In the genomic region with DNA sequence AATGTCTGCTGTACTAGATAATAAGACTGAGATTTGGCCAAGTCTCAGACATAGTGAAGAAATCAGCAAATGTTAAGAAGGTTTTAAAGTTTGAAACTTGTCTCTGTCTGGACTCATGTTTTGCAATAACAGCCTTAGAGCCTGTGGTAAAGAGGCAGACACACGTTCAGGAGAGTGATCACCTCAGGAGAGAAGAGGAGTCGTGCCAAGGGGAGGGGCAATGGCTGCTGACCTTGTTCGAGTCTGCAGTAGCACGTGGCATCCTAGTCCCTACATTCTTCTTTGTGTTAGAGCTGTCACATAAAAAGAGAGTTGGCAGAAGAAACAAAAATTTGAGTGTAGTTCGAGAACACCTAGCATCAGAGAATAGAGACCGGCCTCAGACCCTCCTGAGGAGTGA, we compare ENCODE assay signal across 24 mouse cellular contexts. TPM values are rescaled to one million over a fixed set of nuclear protein-coding genes. Genes with fewer than 3 reads are reported as not detected.
DNase-seq lines count a peak whose midpoint lies in the region; ATAC-seq lines count a peak whose summit lies in the region.
"Had no signal": no experiment of that assay in that cellular context is flagged by ENCODE, and none has a peak within 500 bp of the region (broad histone marks: within the 10 kb centered on the region; RNA-seq: fewer than 3 reads in every experiment).

No protein-coding gene starts in this region.

- H3K4me1 ChIP-seq in kidney, embryonic 14.5 days (ENCODE audit: control insufficient read depth, insufficient read depth, low read length): no peaks in the 10 kb centered on the region
- H3K4me1 ChIP-seq: embryonic facial prominence, embryonic 12.5 days; forebrain, embryonic 12.5 days; heart, embryonic 10.5 days; intestine, embryonic 15.5 days; midbrain, embryonic 12.5 days had no signal

- H3K9ac ChIP-seq in kidney, embryonic 14.5 days (ENCODE audit: low read depth, low read length): no peak overlapping the region
- H3K9ac ChIP-seq: embryonic facial prominence, embryonic 12.5 days; forebrain, embryonic 12.5 days; intestine, embryonic 15.5 days; liver, embryonic 15.5 days; midbrain, embryonic 12.5 days had no signal

- no peak overlapping the region for H3K4me2 ChIP-seq in kidney, embryonic 14.5 days (replicated peaks; ENCODE audit: low read depth, low read length)
- H3K4me2 ChIP-seq: embryonic facial prominence, embryonic 12.5 days; forebrain, embryonic 12.5 days; intestine, embryonic 15.5 days; liver, embryonic 15.5 days; midbrain, embryonic 12.5 days had no signal

- H3K36me3 ChIP-seq in kidney, embryonic 14.5 days (ENCODE audit: control insufficient read depth, insufficient read depth, low read length): peaks cover 4% of the 10 kb centered on the region; the same call in 1 of the 2 replicates
- H3K36me3 ChIP-seq: embryonic facial prominence, embryonic 12.5 days; forebrain, embryonic 12.5 days; intestine, embryonic 15.5 days; midbrain, embryonic 12.5 days had no signal

- no peak overlapping the region for H3K4me3 ChIP-seq in kidney, embryonic 14.5 days (ENCODE audit: low read length)
- H3K4me3 ChIP-seq: embryonic facial prominence, embryonic 12.5 days; forebrain, embryonic 12.5 days; heart, embryonic 10.5 days; intestine, embryonic 15.5 days; layer of hippocampus, adult 2 months; liver, embryonic 15.5 days; midbrain, embryonic 12.5 days had no signal

- H3K9me3 ChIP-seq in kidney, embryonic 14.5 days (ENCODE audit: control insufficient read depth, low read length): no peaks in the 10 kb centered on the region
- H3K9me3 ChIP-seq: embryonic facial prominence, embryonic 12.5 days; forebrain, embryonic 12.5 days; G1E; heart, embryonic 10.5 days; intestine, embryonic 15.5 days; liver, embryonic 15.5 days; midbrain, embryonic 12.5 days had no signal

- H3K27ac ChIP-seq in kidney, embryonic 14.5 days (ENCODE audit: low read depth, low read length): no peak overlapping the region
- H3K27ac ChIP-seq: embryonic facial prominence, embryonic 12.5 days; forebrain, embryonic 12.5 days; heart, embryonic 10.5 days; intestine, embryonic 15.5 days; layer of hippocampus, adult 2 months; liver, embryonic 15.5 days; midbrain, embryonic 12.5 days had no signal

- ATAC-seq in kidney, embryonic 14.5 days (ENCODE audit: low FRiP score, low TSS enrichment): no peak
- ATAC-seq: hindbrain, embryonic 16.5 days; intestine, embryonic 15.5 days; Patski had no signal

- DNase-seq in kidney, adult 11 months: peak; percentile 59
- peak; percentile 48 for DNase-seq in lung, postnatal 36 days
- no peak for DNase-seq in lung, adult 18-20 months
- DNase-seq in kidney, postnatal 10 days: peak; percentile 55
- no peak for DNase-seq in layer of hippocampus, postnatal 14 days (ENCODE audit: low spot score in 2 of 2)
- no peak for DNase-seq in layer of hippocampus, adult 9-11 months
- DNase-seq: B cell, adult 2 months; cerebellum, adult 2 months; cerebellum, postnatal 25 days; lung, postnatal 10 days; thymus, adult 18-20 months; thymus, postnatal 36 days had no signal

- 76% methylated on average over 6 of the region's 6 CpGs for WGBS in kidney, embryonic 14.5 days

- no peaks in the 10 kb centered on the region for H3K27me3 ChIP-seq in kidney, embryonic 14.5 days (ENCODE audit: control insufficient read depth, insufficient read depth, low read length)
- H3K27me3 ChIP-seq: CH12.LX; embryonic facial prominence, embryonic 12.5 days; intestine, embryonic 15.5 days; liver, embryonic 15.5 days; midbrain, embryonic 12.5 days; Patski had no signal

RNA-seq across cellular contexts. Expression of gene Cdadc1, which starts 57.0 kb away (rescaled TPM):
- polyA plus RNA-seq in kidney, embryonic 14.5 days (2014; fragmentation: Nextera tagmentation; extraction: Ambion mirVana): 25.7 and 35.5 TPM in 2 replicates
- 10 to 100 TPM; 51.1 to 60.0 TPM for total RNA-seq in layer of hippocampus, postnatal 14 days (2021)

Comparison
In these comparisons a context has a peak if more than half of its experiments do, and no peak if none do; other contexts are left out.
1. DNase-seq: peak in kidney, adult 11 months (single experiment), lung, postnatal 36 days (single experiment) and kidney, postnatal 10 days (single experiment); none in lung, adult 18-20 months (0 of 2), layer of hippocampus, postnatal 14 days (0 of 2) and layer of hippocampus, adult 9-11 months (single experiment).